Mouse (Mus musculus) cortical plate, adult 2 months (tissue): ENCODE data around the gene Slc2a9.

Source experiments
- CTCF ChIP-seq: fragments of 200-500 bp; IDR thresholded peaks from 2 replicates; pipeline ENCODE4 v1.5.1; 2011; ENCODE audit warnings: mild to moderate bottlenecking, control low read depth, low read length; ENCODE audit not compliant: insufficient read depth; ENCODE audit errors: extremely low read depth
- POLR2A ChIP-seq: fragments of 200-500 bp; IDR thresholded peaks from 2 replicates; pipeline ENCODE4 v1.6.1; 2011; ENCODE audit warnings: mild to moderate bottlenecking, low read length, control low read depth; ENCODE audit not compliant: insufficient read depth; ENCODE audit errors: extremely low read depth

DNA sequence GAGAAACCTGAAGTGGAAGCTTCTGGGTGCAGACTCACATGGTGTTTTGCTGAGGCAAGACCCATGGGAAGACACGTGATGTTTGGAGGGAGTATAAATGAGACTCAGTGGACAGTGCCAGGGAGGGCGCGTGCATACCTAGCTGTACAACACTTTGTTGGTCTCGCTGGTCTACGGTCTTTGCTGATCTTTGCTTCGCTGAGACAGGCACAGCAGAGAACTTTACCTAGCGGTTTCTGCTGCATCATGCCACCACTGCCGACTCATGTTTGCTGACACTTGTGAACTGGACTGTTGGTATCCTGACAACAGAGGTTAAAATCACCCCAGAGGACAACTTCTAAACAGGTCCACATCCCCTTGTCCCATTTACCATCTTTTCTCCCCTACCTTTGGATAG lies 2.9 kb downstream of the Slc2a9 start:
- TF ChIP-seq POLR2A (no peak), CTCF (no peak)
